Mouse (Mus musculus) cortical plate, adult 2 months (tissue): Measurements from ENCODE around the gene Lrfn1.

Source experiments
- CTCF ChIP-seq: fragments of 200-500 bp; IDR thresholded peaks from 2 replicates; pipeline ENCODE4 v1.5.1; 2011; ENCODE audit warnings: mild to moderate bottlenecking, control low read depth, low read length; ENCODE audit not compliant: insufficient read depth; ENCODE audit errors: extremely low read depth
- POLR2A ChIP-seq: fragments of 200-500 bp; IDR thresholded peaks from 2 replicates; pipeline ENCODE4 v1.6.1; 2011; ENCODE audit warnings: mild to moderate bottlenecking, low read length, control low read depth; ENCODE audit not compliant: insufficient read depth; ENCODE audit errors: extremely low read depth

DNA sequence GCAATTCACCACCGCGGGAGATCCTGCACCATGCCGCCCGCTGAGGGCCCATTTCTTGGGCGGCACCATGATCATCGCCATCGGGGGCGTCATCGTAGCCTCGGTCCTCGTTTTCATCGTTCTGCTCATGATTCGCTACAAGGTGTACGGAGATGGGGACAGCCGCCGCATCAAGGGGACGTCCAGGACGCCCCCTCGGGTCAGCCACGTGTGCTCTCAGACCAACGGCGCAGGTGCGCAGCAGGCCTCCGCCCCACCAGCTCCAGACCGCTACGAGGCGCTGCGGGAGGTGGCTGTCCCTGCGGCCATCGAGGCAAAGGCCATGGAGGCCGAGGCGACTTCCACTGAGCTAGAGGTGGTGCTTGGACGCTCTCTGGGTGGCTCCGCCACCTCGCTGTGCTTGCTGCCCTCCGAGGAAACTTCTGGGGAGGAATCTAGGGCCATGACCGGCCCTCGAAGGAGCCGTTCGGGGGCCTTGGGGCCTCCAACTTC is 15.0 kb downstream of the Lrfn1 start:
- TF ChIP-seq POLR2A, result no peak
- no peak for TF ChIP-seq CTCF
